Mouse (Mus musculus): ENCODE measurements around the gene Papss2.

Papss2 gene

GRCm38 (mm10) chr19:32595506-32596286 is at the start of gene Papss2:
Papss2 (plus strand) TSS chr19:32595790.
- in situ Hi-C loops (cut with MboI, MseI), result no loop called here

GRCm38 (mm10) chr19:32547396-32547795 is 48.2 kb upstream of the Papss2 start:
- in situ Hi-C loops (cut with MboI, MseI), result no loop called here

GRCm38 (mm10) chr19:32548202-32548601 is 47.4 kb upstream of the Papss2 start:
- in situ Hi-C loops (cut with MboI, MseI), result no loop called here

GRCm38 (mm10) chr19:32550446-32550845 is 45.1 kb upstream of the Papss2 start:
- in situ Hi-C loops (cut with MboI, MseI), result no loop called here

DNA sequence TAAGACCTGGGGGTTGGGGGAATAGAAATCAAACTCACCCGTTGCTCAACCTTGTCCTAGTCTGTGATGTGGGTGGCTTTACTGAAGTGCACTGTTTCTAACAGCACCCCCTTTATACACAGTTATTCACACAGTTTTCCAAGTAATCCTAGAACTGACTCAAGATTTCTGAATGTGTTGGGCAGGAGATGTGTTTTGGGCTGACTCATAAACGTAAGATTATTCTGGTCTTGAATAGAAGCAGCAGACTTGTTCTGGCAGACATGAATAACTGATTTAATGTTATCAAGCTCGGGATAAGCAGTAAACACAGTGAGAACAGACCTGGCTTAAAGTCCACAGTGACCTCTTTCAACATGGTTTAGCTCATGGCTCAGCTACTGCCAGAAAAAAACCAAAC is 44.1 kb upstream of the Papss2 start:
- in situ Hi-C loops (cut with MboI, MseI), result no loop called here

GRCm38 (mm10) chr19:32552106-32552505 is 43.5 kb upstream of the Papss2 start:
- in situ Hi-C loops (cut with MboI, MseI), result no loop called here

DNA sequence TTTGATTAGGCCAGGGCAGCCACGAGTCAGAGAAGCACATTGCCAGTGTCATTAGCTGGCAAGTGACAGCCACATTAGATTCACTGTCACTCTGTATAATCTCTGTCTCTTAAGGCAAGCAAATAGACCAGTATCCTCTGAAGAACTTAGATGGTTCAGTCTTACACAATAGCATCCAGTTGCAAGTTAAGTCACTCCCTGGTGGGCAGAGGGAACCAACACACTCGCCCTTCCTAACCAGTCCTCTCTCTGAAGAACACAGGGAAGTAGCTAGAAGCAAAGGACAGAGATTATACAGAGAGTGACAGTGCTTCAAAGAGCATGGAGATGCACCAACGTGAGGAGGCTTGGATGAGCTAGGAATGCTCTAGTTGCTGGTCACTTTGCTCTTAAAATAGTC is 42.3 kb upstream of the Papss2 start:
- in situ Hi-C loops (cut with MboI, MseI), result no loop called here

DNA sequence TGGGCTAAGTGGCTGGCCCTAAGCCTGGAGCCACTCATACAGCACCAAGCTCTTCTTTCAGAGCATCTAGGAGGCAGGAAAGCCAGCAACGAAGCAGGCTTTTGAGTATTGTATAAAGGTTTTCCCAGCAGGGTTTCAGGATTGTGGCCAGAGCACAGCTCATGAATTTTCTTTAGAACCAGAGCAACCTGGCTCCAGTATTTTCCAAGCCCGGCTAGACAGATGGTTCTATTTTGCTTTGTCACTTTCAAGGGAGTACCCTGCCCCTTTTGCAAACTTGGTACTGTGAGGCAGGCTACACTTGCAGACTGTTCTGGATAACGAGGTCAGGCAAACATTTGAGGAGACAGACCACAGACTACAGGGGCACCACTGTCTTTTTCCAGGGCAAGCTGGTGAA is 40.3 kb upstream of the Papss2 start:
- in situ Hi-C loops (cut with MboI, MseI), result no loop called here

- in situ Hi-C loops (cut with MboI, MseI), result no loop called here
Measured at GRCm38 (mm10) chr19:32567025-32567424, 28.6 kb upstream of the Papss2 start.

DNA sequence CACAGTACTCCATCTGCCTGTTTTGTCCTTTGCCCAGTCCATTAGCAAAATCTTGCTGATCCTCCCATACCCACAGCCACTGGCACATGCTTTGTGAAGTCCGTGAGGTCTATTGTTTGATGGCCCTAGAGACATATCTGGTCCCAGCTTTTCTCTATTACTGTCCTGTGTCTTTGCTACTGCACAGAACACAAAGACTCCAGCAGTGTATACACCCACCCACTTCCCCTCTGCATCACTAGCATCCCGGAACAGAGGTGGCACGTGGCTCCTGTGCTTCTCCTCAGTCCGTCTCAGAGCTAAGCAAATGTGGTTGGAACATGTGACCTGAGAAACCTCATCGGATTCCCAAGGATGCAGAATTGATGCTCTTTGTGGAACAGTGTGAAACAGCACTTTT is 28.1 kb upstream of the Papss2 start:
- in situ Hi-C loops (cut with MboI, MseI), result no loop called here

DNA sequence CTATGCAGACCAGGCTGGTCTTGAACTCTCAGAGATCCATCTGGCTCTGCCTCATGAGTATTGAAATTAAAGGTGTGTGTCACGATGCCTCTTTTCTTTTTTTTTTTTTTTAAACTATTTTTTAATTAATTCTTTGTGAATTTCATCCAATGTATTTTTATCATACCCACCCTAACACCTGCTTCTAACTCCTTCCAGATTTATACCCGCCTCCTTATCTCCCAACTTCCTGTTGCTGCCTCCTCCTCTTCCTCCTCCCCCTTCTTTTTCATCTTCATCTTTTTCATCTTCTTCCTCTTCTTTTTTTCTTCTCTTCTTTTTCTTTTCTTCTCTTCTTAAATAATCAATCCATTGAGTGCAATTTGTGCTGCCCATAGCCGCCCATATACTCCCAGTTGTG is 27.1 kb upstream of the Papss2 start:
- in situ Hi-C loops (cut with MboI, MseI), result no loop called here

DNA sequence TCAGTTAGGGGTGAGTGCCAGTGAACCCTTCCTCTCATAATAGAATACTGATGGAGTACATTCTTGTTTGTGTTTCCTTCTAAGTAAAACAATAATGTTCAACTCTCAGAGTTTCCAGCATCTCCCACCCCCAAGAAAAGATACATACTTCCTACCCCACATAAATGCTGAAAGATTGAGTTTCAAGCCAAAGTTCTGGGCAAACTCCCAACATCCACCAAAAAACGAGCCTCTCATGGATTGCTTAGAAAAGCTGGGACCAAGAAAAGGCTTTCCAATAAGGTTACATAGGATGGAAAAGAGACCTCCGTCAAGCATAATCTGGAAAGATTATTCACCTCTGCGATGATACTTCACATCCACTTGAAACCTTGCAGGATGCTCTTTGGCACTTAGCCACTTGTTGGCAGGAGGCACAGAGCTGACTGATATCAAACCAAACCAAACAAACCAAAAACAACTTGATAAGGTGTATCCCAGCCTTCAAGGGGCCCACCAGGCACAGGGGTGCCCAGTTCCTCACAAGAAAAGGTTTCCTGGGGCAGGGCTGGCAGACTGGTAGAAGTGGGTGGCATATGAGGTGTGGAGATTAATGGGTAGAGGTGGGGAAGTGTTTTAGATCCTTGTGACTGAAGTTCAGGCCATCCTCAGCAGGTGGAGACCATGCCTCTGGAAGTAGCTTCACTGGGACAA is 26.5 kb upstream of the Papss2 start:
- in situ Hi-C loops (cut with MboI, MseI), result no loop called here

DNA sequence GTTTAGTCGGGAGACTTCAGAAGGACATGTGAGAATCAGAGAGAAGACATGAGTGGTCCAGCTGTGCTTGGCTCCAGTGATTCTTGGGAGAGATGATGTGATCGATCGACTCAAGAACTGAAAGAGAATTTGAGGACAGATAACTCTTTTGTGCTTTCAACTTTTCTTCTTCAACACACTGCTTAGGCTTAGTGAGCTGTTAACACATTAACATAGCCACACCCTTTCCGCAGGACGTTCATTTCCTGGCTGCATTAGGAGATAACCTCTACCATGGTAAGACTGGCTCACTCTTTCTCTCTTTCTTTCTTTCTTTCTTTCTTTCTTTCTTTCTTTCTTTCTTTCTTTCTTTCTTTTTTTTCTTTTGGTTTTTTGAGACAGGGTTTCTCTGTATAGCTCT is 25.9 kb upstream of the Papss2 start:
- in situ Hi-C loops (cut with MboI, MseI), result no loop called here

- in situ Hi-C loops (cut with MboI, MseI), result no loop called here
Measured at GRCm38 (mm10) chr19:32572191-32572590, 23.4 kb upstream of the Papss2 start.

DNA sequence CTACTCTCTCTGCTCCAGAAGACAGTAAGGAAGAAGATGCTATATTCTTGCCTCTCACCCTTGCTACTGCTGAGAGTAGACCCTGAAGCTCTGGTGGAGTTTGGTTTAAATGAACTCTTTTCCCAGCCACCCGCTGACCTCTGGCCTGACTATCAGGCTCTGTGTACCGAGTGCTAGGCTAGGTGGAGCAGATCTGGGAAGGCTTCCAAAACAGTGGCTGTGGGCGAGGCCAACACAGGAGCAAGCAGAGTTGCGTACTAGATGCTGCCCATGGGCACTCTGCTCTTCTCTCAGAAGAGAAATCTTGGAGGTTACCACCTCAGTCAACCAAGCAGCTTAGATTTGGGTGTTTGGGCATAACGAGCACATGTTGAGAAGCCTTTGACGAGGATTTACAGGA is 22.3 kb upstream of the Papss2 start:
- in situ Hi-C loops (cut with MboI, MseI), result no loop called here

DNA sequence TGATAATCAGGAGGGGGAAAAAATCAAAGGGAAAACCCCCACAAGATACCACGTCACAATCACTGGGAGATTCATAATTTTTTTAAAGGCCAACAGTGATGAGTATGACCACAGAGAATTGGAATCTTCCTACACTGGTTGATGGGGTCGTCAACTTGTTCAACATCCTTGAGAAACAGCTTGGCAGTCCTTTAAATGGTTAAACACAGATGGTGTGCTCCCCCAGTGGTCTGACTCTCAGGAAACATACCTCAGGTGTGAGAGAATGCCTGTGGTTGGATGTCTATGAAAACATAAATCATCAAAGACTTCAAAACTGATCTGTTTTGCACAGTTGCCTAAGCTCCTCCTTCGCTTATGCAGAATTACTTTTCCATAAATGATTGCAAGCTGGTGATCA is 20.7 kb upstream of the Papss2 start:
- in situ Hi-C loops (cut with MboI, MseI), result no loop called here

- in situ Hi-C loops (cut with MboI, MseI), result no loop called here
Measured at GRCm38 (mm10) chr19:32577749-32578148, 17.8 kb upstream of the Papss2 start.

GRCm38 (mm10) chr19:32583091-32583766 is 12.4 kb upstream of the Papss2 start:
- in situ Hi-C loops (cut with MboI, MseI), result no loop called here

DNA sequence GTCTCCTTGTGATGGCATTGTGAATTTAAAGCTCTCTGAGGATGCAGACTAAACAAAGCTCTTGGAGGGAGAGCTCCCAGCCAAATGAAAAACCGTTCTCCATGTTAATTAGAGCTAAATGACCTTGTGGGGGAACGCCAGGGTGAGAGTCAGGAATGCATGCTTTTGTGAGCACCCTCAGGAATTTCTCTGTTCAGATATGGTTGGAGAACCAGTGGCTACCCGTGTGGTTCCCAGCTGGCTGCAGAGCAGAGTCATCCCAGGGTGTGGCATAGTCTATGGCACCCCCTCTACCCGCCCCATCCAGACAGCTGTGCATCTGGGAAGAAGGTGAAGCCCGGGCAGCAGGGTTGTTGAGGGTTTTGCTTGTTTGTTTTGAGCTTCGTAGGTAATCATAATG is 7.9 kb upstream of the Papss2 start:
- in situ Hi-C loops (cut with MboI, MseI), result no loop called here

GRCm38 (mm10) chr19:32592749-32593148 is 2.8 kb upstream of the Papss2 start:
- in situ Hi-C loops (cut with MboI, MseI), result no loop called here

DNA sequence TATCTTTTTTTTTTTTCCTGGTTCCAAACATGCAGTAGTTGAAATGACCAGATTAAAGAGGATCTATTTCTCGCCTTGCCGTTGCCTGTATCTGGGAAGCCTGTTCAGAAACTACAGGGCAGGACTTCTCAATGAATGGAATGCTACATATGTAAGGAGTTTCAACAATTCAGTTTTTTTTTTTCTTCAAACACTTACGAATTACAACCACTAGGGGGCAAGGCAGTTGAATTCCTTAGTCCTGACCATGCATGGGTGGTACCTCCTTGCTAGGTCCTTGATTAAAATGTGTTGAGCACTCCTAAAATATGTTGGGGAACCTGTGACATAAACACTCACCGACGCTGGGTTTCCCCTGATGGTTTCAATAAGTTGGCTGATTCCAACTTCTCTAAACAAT is 1.7 kb upstream of the Papss2 start:
- in situ Hi-C loops (cut with MboI, MseI), result no loop called here

- in situ Hi-C loops (cut with MboI, MseI), result no loop called here
Measured at GRCm38 (mm10) chr19:32595131-32595505, 472 bp upstream of the Papss2 start.

- in situ Hi-C loops (cut with MboI, MseI), result no loop called here
Measured at GRCm38 (mm10) chr19:32599006-32599405, 3.4 kb downstream of the Papss2 start.

All from T-helper 2 cell (primary cell).